Mouse (Mus musculus) layer of hippocampus, postnatal 14 days (tissue): ENCODE results near the gene Arl14. TPM values are rescaled to one million over a fixed set of nuclear protein-coding genes. Genes with fewer than 3 reads are reported as not detected.
"Not testable (repeated sequence)": the region's sequence is repeated elsewhere in the genome, so short reads cannot be mapped to it uniquely, and the experiment has no call there.

Source experiments
- DNase-seq, 2 experiments: peaks; one replicate each; pipeline ENCODE4 v3.0.0; 2021 to 2022; ENCODE audit warnings: low spot score in 2 of 2, mixed read lengths in 1 of 2
- total RNA-seq, 2 experiments: library from RNA; stranded (reverse); gene quantifications; 2 replicates each; pipeline ENCODE4 v1.2.3; 2021

Arl14 gene
- total RNA-seq, 2 experiments from 2014 or later, result not detected

GRCm38 (mm10) chr3:69212246-69212645 is 10.0 kb upstream of the Arl14 start:
- no peak for DNase-seq

GRCm38 (mm10) chr3:69213465-69213864 is 8.8 kb upstream of the Arl14 start:
- DNase-seq, result no peak

GRCm38 (mm10) chr3:69214566-69214965 is 7.7 kb upstream of the Arl14 start:
- no peak for DNase-seq

- DNase-seq, result no peak
Measured at GRCm38 (mm10) chr3:69222502-69222900, 282 bp downstream of the Arl14 start.

- DNase-seq, result no peak
Measured at GRCm38 (mm10) chr3:69222987-69223386, 768 bp downstream of the Arl14 start.

- DNase-seq, result no peak
Measured at GRCm38 (mm10) chr3:69223666-69224065, 1.4 kb downstream of the Arl14 start.

GRCm38 (mm10) chr3:69225019-69225418 is 2.8 kb downstream of the Arl14 start:
- DNase-seq, result no peak

GRCm38 (mm10) chr3:69226496-69226895 is 4.3 kb downstream of the Arl14 start:
- DNase-seq, result no peak

GRCm38 (mm10) chr3:69228002-69228401 is 5.8 kb downstream of the Arl14 start:
- DNase-seq, result no peak

GRCm38 (mm10) chr3:69231522-69232138 is 9.4 kb downstream of the Arl14 start:
- DNase-seq, result no peak

GRCm38 (mm10) chr3:69233552-69234189 is 11.5 kb downstream of the Arl14 start:
- not testable (repeated sequence) for DNase-seq

- no peak for DNase-seq
Measured at GRCm38 (mm10) chr3:69234525-69234924, 12.3 kb downstream of the Arl14 start.

- no peak for DNase-seq
Measured at GRCm38 (mm10) chr3:69235806-69236205, 13.6 kb downstream of the Arl14 start.

- no peak for DNase-seq
Measured at GRCm38 (mm10) chr3:69236491-69236890, 14.3 kb downstream of the Arl14 start.

- peak; percentile 61 to 67 for DNase-seq
Measured at GRCm38 (mm10) chr3:69238141-69238851, 16.1 kb downstream of the Arl14 start.

GRCm38 (mm10) chr3:69239246-69239645 is 17.0 kb downstream of the Arl14 start:
- DNase-seq, result no peak

GRCm38 (mm10) chr3:69241020-69241419 is 18.8 kb downstream of the Arl14 start:
- no peak for DNase-seq

- DNase-seq, result no peak
Measured at GRCm38 (mm10) chr3:69253096-69253866, 31.1 kb downstream of the Arl14 start.

GRCm38 (mm10) chr3:69254676-69255075 is 32.5 kb downstream of the Arl14 start:
- DNase-seq, result no peak

- peak in 1 of 2 experiments; percentile 77 for DNase-seq
Measured at GRCm38 (mm10) chr3:69257049-69257699, 35.0 kb downstream of the Arl14 start.

GRCm38 (mm10) chr3:69263010-69263643 is 40.9 kb downstream of the Arl14 start:
- no peak for DNase-seq
